Mouse (Mus musculus) natural killer cell, adult 2 months (primary cell): ENCODE results near the gene Mfap1b.
"Not testable (repeated sequence)": the region's sequence is repeated elsewhere in the genome, so short reads cannot be mapped to it uniquely, and the experiment has no call there.

Experiments used
- DNase-seq, 2 experiments: peaks; one replicate each; pipeline ENCODE4 v3.0.0; 2022; ENCODE audit warnings: low spot score in 2 of 2

The Mfap1b gene

GRCm38 (mm10) chr2:121472783-121473182 lies 1.1 kb downstream of the Mfap1b start:
- DNase-seq: not testable (repeated sequence)

GRCm38 (mm10) chr2:121468982-121469381 lies 4.9 kb downstream of the Mfap1b start:
- not testable (repeated sequence) for DNase-seq

- DNase-seq: no peak
These were observed 13.8 kb downstream of the Mfap1b start for GRCm38 (mm10) chr2:121460071-121460470.

GRCm38 (mm10) chr2:121456692-121457642 lies 16.9 kb downstream of the Mfap1b start, which contains the start of gene Serinc4:
Gene Serinc4 (minus strand): TSS chr2:121456781.
- DNase-seq: peak; percentile 83 to 88

GRCm38 (mm10) chr2:121455534-121455933 lies 18.3 kb downstream of the Mfap1b start:
- no peak for DNase-seq

GRCm38 (mm10) chr2:121453917-121454316 lies 19.9 kb downstream of the Mfap1b start:
- no peak for DNase-seq

GRCm38 (mm10) chr2:121452990-121453389 lies 20.9 kb downstream of the Mfap1b start, which contains the start of gene Hypk:
Gene Hypk (plus strand): TSS chr2:121453290.
- DNase-seq: no peak

- no peak for DNase-seq
These were observed 21.5 kb downstream of the Mfap1b start for GRCm38 (mm10) chr2:121452361-121452760.

- DNase-seq: peak in 1 of 2 experiments; percentile 36
These were observed 23.8 kb downstream of the Mfap1b start for GRCm38 (mm10) chr2:121450093-121450492.

GRCm38 (mm10) chr2:121449545-121450011 lies 24.3 kb downstream of the Mfap1b start:
- DNase-seq: no peak

- DNase-seq: peak; percentile 100
These were observed 24.9 kb downstream of the Mfap1b start, which contains the start of gene Serf2 for GRCm38 (mm10) chr2:121448739-121449535. Gene Serf2 (plus strand): TSS chr2:121449195.

GRCm38 (mm10) chr2:121448136-121448535 lies 25.7 kb downstream of the Mfap1b start:
- peak in 1 of 2 experiments; percentile 28 for DNase-seq

- no peak for DNase-seq
These were observed 26.9 kb downstream of the Mfap1b start for GRCm38 (mm10) chr2:121447006-121447405.

- no peak for DNase-seq
These were observed 27.4 kb downstream of the Mfap1b start for GRCm38 (mm10) chr2:121446506-121446905.

- no peak for DNase-seq
These were observed 28.8 kb downstream of the Mfap1b start for GRCm38 (mm10) chr2:121445117-121445516.

GRCm38 (mm10) chr2:121444178-121444577 lies 29.7 kb downstream of the Mfap1b start, which contains the start of gene Ell3:
Gene Ell3 (minus strand): TSS chr2:121444278.
- no peak for DNase-seq

GRCm38 (mm10) chr2:121443068-121443349 lies 30.9 kb downstream of the Mfap1b start:
- DNase-seq: no peak

- peak; percentile 70 to 74 for DNase-seq
These were observed 31.4 kb downstream of the Mfap1b start for GRCm38 (mm10) chr2:121442259-121443067.

- DNase-seq: peak in 1 of 2 experiments; percentile 66
These were observed 32.1 kb downstream of the Mfap1b start for GRCm38 (mm10) chr2:121441800-121442199.

- DNase-seq: no peak
These were observed 32.8 kb downstream of the Mfap1b start for GRCm38 (mm10) chr2:121440834-121441605.
